ENCODE assay signal across 15 mouse cellular contexts in the genomic region with DNA sequence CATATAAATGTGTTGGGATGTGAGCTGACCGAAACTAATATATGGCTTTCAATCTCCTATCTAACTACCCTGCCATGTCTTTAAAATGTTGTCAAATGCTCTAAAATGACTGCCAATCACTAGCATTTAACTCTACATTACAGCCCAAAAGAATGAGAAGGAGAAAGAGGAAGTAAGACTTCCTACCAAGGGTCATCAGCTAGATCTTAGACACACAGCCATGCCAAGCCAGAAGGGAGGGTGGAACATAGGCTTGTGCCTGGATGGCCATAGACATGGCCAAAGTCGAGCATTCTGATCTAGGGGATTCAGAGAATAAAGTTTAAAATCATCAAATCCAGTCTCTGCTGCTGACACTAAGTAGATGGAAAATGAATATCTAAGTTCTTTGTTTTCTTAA.
"Had no signal": no experiment of that assay in that cellular context is flagged by ENCODE, and none has a peak within 500 bp of the region (broad histone marks: within the 10 kb centered on the region; RNA-seq: fewer than 3 reads in every experiment).

No protein-coding gene starts in this region.

- H3K9me3 ChIP-seq: midbrain, embryonic 13.5 days; midbrain, embryonic 15.5 days; neural tube, embryonic 12.5 days had no signal

- DNase-seq: lung, adult 18-20 months; lung, embryonic 14.5 days; lung, postnatal 10 days; lung, postnatal 4 days; retina, postnatal 1 day; right cerebral cortex, adult 18-20 months; right cerebral cortex, postnatal 14 days; thymus, adult 18-20 months; thymus, postnatal 14 days; thymus, postnatal 36 days had no signal

- ATAC-seq: midbrain, embryonic 13.5 days; midbrain, embryonic 15.5 days had no signal

- H3K4me2 ChIP-seq: lung, embryonic 14.5 days; midbrain, embryonic 11.5 days; midbrain, embryonic 13.5 days; midbrain, embryonic 15.5 days; neural tube, embryonic 12.5 days had no signal

- H3K4me1 ChIP-seq: megakaryocyte, embryonic 14.5 days; midbrain, embryonic 13.5 days; neural tube, embryonic 12.5 days had no signal

- H3K27ac ChIP-seq: midbrain, embryonic 13.5 days; midbrain, embryonic 15.5 days; neural tube, embryonic 12.5 days had no signal

- H3K36me3 ChIP-seq: midbrain, embryonic 13.5 days; midbrain, embryonic 15.5 days; neural tube, embryonic 12.5 days had no signal

- H3K9ac ChIP-seq: lung, embryonic 14.5 days; midbrain, embryonic 13.5 days; midbrain, embryonic 15.5 days; neural tube, embryonic 12.5 days had no signal

- H3K27me3 ChIP-seq: megakaryocyte, embryonic 14.5 days; midbrain, embryonic 13.5 days; midbrain, embryonic 15.5 days; neural tube, embryonic 12.5 days had no signal

- H3K4me3 ChIP-seq: megakaryocyte, embryonic 14.5 days; midbrain, embryonic 13.5 days; midbrain, embryonic 15.5 days; neural tube, embryonic 12.5 days had no signal
